Mouse (Mus musculus): Measurements from ENCODE around the gene Fryl.

- TF ChIP-seq CTCF (IDR thresholded peaks at IDR 0.05; ENCODE audit: control insufficient read depth, insufficient read depth, low read length) (no peak), POLR2A (IDR thresholded peaks at IDR 0.05; ENCODE audit: borderline replicate concordance, control insufficient read depth, low read depth, low read length) (no peak)
These were observed 1.3 kb upstream of the Fryl start for GRCm38 (mm10) chr5:73257723-73258122.

All from bone marrow, adult 2 months (tissue).